Comparison of ENCODE assay signal across 9 mouse cellular contexts in genomic region chr15:89147895-89148294, GRCm38 (mm10). TPM values are rescaled to one million over a fixed set of nuclear protein-coding genes. Genes with fewer than 3 reads are reported as not detected.
A peak's percentile ranks its signal among the peaks of the same experiment; 100 is the strongest.
DNase-seq lines count a peak whose midpoint lies in the region; ATAC-seq and TF ChIP-seq lines count a peak whose summit lies in the region.
"Had no signal": no experiment of that assay in that cellular context is flagged by ENCODE, and none has a peak within 500 bp of the region (broad histone marks: within the 10 kb centered on the region; RNA-seq: fewer than 3 reads in every experiment).

No protein-coding gene starts in this region.

- WGBS in intestine, embryonic 15.5 days = 57% methylated on average over 4 of the region's 4 CpGs
- WGBS in intestine, postnatal 0 days = 54% methylated on average over 4 of the region's 4 CpGs
- WGBS in forebrain, embryonic 16.5 days = 54% methylated on average over 4 of the region's 4 CpGs
- WGBS in midbrain, embryonic 10.5 days = 34% methylated on average over 4 of the region's 4 CpGs

- no peak for TF ChIP-seq CTCF in intestine, postnatal 0 days (IDR thresholded peaks at IDR 0.05; ENCODE audit: low read depth)
- TF ChIP-seq CTCF in E14TG2a.4 (conservative IDR thresholded peaks at IDR 0.05; ENCODE audit: low read length) = no peak
- TF ChIP-seq CTCF in layer of hippocampus, adult 2 months (conservative IDR thresholded peaks at IDR 0.05) = no peak

- peaks cover 29% of the 10 kb centered on the region for H3K4me1 ChIP-seq in intestine, embryonic 15.5 days (replicated peaks)
- peaks cover 3% of the 10 kb centered on the region; the same call in 1 of the 2 replicates for H3K4me1 ChIP-seq in intestine, postnatal 0 days (replicated peaks; ENCODE audit: control insufficient read depth, insufficient read depth, low read length)
- H3K4me1 ChIP-seq in E14TG2a.4 (replicated peaks; ENCODE audit: low read depth, low read length) = peaks cover 66% of the 10 kb centered on the region
- peaks cover 39% of the 10 kb centered on the region for H3K4me1 ChIP-seq in forebrain, embryonic 16.5 days (replicated peaks; ENCODE audit: control insufficient read depth, insufficient read depth, low read length)
- peaks cover 68% of the 10 kb centered on the region for H3K4me1 ChIP-seq in midbrain, embryonic 10.5 days

- peak overlapping the region; percentile 97 for H3K4me2 ChIP-seq in intestine, embryonic 15.5 days (replicated peaks)
- H3K4me2 ChIP-seq in intestine, postnatal 0 days (replicated peaks; ENCODE audit: low read depth) = no peak overlapping the region
- H3K4me2 ChIP-seq in forebrain, embryonic 16.5 days (ENCODE audit: low read length) = peak overlapping the region; percentile 85

- peaks cover 59% of the 10 kb centered on the region for H3K27me3 ChIP-seq in intestine, embryonic 15.5 days (replicated peaks)
- peaks cover 48% of the 10 kb centered on the region for H3K27me3 ChIP-seq in intestine, postnatal 0 days (replicated peaks; ENCODE audit: control insufficient read depth, insufficient read depth, low read length)
- H3K27me3 ChIP-seq in E14TG2a.4 (ENCODE audit: insufficient read depth, low read length) = peaks cover 57% of the 10 kb centered on the region
- no peaks in the 10 kb centered on the region for H3K27me3 ChIP-seq in forebrain, embryonic 16.5 days (replicated peaks; ENCODE audit: control insufficient read depth, insufficient read depth, low read length)
- H3K27me3 ChIP-seq in midbrain, embryonic 10.5 days (ENCODE audit: low read depth, poor library complexity, severe bottlenecking) = peaks cover 44% of the 10 kb centered on the region

- H3K27ac ChIP-seq in intestine, embryonic 15.5 days = no peak overlapping the region
- no peak overlapping the region for H3K27ac ChIP-seq in intestine, postnatal 0 days (ENCODE audit: low read depth, low read length)
- H3K27ac ChIP-seq in forebrain, embryonic 16.5 days (ENCODE audit: low read length) = no peak overlapping the region; the same call in 1 of the 2 replicates
- no peak overlapping the region for H3K27ac ChIP-seq in midbrain, embryonic 10.5 days (replicated peaks)
- H3K27ac ChIP-seq in layer of hippocampus, adult 2 months = no peak overlapping the region

- no peak overlapping the region for H3K9ac ChIP-seq in intestine, embryonic 15.5 days
- H3K9ac ChIP-seq in intestine, postnatal 0 days (ENCODE audit: low read depth, low read length) = no peak overlapping the region
- peak overlapping the region; percentile 92; the same call in 1 of the 2 replicates for H3K9ac ChIP-seq in forebrain, embryonic 16.5 days (replicated peaks; ENCODE audit: low read depth, low read length)

- no peak for DNase-seq in midbrain, embryonic 10.5 days (ENCODE audit: low spot score)
- DNase-seq in urinary bladder, adult 2 months (ENCODE audit: low spot score) = no peak
- DNase-seq in layer of hippocampus, adult 2 months (ENCODE audit: low spot score in 2 of 2) = no peak
- DNase-seq in urinary bladder, postnatal 36 days (ENCODE audit: low spot score in 2 of 2) = no peak
- DNase-seq: heart, postnatal 4 days had no signal

- no peaks in the 10 kb centered on the region for H3K36me3 ChIP-seq in intestine, embryonic 15.5 days
- no peaks in the 10 kb centered on the region for H3K36me3 ChIP-seq in intestine, postnatal 0 days (ENCODE audit: control insufficient read depth, insufficient read depth)
- H3K36me3 ChIP-seq in E14TG2a.4 (ENCODE audit: insufficient read depth, low read length) = peaks cover 28% of the 10 kb centered on the region
- peaks cover 3% of the 10 kb centered on the region; the same call in 1 of the 2 replicates for H3K36me3 ChIP-seq in forebrain, embryonic 16.5 days (ENCODE audit: control insufficient read depth, insufficient read depth)
- H3K36me3 ChIP-seq in midbrain, embryonic 10.5 days = peaks cover 34% of the 10 kb centered on the region

- H3K4me3 ChIP-seq in intestine, embryonic 15.5 days (replicated peaks) = no peak overlapping the region
- H3K4me3 ChIP-seq in intestine, postnatal 0 days (ENCODE audit: low read depth, low read length) = no peak overlapping the region
- H3K4me3 ChIP-seq in E14TG2a.4 (replicated peaks; ENCODE audit: low read length) = peak overlapping the region; percentile 84; the same call in 1 of the 2 replicates
- peak overlapping the region; percentile 87 for H3K4me3 ChIP-seq in forebrain, embryonic 16.5 days (replicated peaks; ENCODE audit: low read length)
- H3K4me3 ChIP-seq in midbrain, embryonic 10.5 days = peak overlapping the region; percentile 78
- no peak overlapping the region; the same call in 1 of the 2 replicates for H3K4me3 ChIP-seq in layer of hippocampus, adult 2 months

- no peak for ATAC-seq in intestine, embryonic 15.5 days
- no peak for ATAC-seq in intestine, postnatal 0 days
- no peak for ATAC-seq in forebrain, embryonic 16.5 days

- no peaks in the 10 kb centered on the region for H3K9me3 ChIP-seq in intestine, embryonic 15.5 days
- H3K9me3 ChIP-seq in intestine, postnatal 0 days (ENCODE audit: control insufficient read depth) = no peaks in the 10 kb centered on the region
- H3K9me3 ChIP-seq in E14TG2a.4 (ENCODE audit: low read length) = no peaks in the 10 kb centered on the region
- H3K9me3 ChIP-seq in forebrain, embryonic 16.5 days (ENCODE audit: control insufficient read depth, low read length) = no peaks in the 10 kb centered on the region
- no peaks in the 10 kb centered on the region for H3K9me3 ChIP-seq in midbrain, embryonic 10.5 days (replicated peaks)

RNA-seq across cellular contexts. Expression of gene Mapk11, which starts 1.5 kb away (rescaled TPM):
- 5.8 and 6.0 TPM in 2 replicates for polyA plus RNA-seq in intestine, embryonic 15.5 days (2015; fragmentation: Nextera tagmentation; extraction: Ambion mirVana)
- 1.6 and 1.9 TPM in 2 replicates for polyA plus RNA-seq in intestine, postnatal 0 days (2015; fragmentation: Nextera tagmentation; extraction: Ambion mirVana)
- polyA plus RNA-seq in forebrain, embryonic 16.5 days (2015; fragmentation: Nextera tagmentation; extraction: Ambion mirVana) = 39.1 and 46.8 TPM in 2 replicates
- polyA plus RNA-seq in midbrain, embryonic 10.5 days (2016; fragmentation: Nextera tagmentation; extraction: Ambion mirVana) = 38.8 and 47.4 TPM in 2 replicates
- polyA plus RNA-seq in urinary bladder, adult 2 months (2012; rRNA removed) = 6.6 and 7.5 TPM in 2 replicates
- total RNA-seq in layer of hippocampus, adult 2 months (2021) = 10 to 100 TPM; 21.6 to 25.8 TPM

RNA-seq across cellular contexts. Expression of gene Mapk12, which starts 7.4 kb away (rescaled TPM):
- 3.6 and 4.2 TPM in 2 replicates for polyA plus RNA-seq in intestine, embryonic 15.5 days (2015; fragmentation: Nextera tagmentation; extraction: Ambion mirVana)
- polyA plus RNA-seq in intestine, postnatal 0 days (2015; fragmentation: Nextera tagmentation; extraction: Ambion mirVana) = 2.3 and 2.7 TPM in 2 replicates
- 4.1 and 5.7 TPM in 2 replicates for polyA plus RNA-seq in forebrain, embryonic 16.5 days (2015; fragmentation: Nextera tagmentation; extraction: Ambion mirVana)
- 31.8 and 36.7 TPM in 2 replicates for polyA plus RNA-seq in midbrain, embryonic 10.5 days (2016; fragmentation: Nextera tagmentation; extraction: Ambion mirVana)
- polyA plus RNA-seq in urinary bladder, adult 2 months (2012; rRNA removed) = 44.5 and 49.8 TPM in 2 replicates
- 1 to 10 TPM; 4.4 to 5.6 TPM for total RNA-seq in layer of hippocampus, adult 2 months (2021)

RNA-seq across cellular contexts. Expression of gene Hdac10, which starts 19.4 kb away (rescaled TPM):
- polyA plus RNA-seq in intestine, embryonic 15.5 days (2015; fragmentation: Nextera tagmentation; extraction: Ambion mirVana) = 20.3 and 20.8 TPM in 2 replicates
- 7.6 and 8.6 TPM in 2 replicates for polyA plus RNA-seq in intestine, postnatal 0 days (2015; fragmentation: Nextera tagmentation; extraction: Ambion mirVana)
- 39.5 and 46.0 TPM in 2 replicates for polyA plus RNA-seq in forebrain, embryonic 16.5 days (2015; fragmentation: Nextera tagmentation; extraction: Ambion mirVana)
- polyA plus RNA-seq in midbrain, embryonic 10.5 days (2016; fragmentation: Nextera tagmentation; extraction: Ambion mirVana) = 18.7 and 20.3 TPM in 2 replicates
- 27.2 and 36.4 TPM in 2 replicates for polyA plus RNA-seq in urinary bladder, adult 2 months (2012; rRNA removed)
- total RNA-seq in layer of hippocampus, adult 2 months (2021) = 10 to 100 TPM; 16.3 to 17.9 TPM

RNA-seq across cellular contexts. Expression of gene Tubgcp6, which starts 25.0 kb away (rescaled TPM):
- 10.5 and 12.6 TPM in 2 replicates for polyA plus RNA-seq in intestine, embryonic 15.5 days (2015; fragmentation: Nextera tagmentation; extraction: Ambion mirVana)
- polyA plus RNA-seq in intestine, postnatal 0 days (2015; fragmentation: Nextera tagmentation; extraction: Ambion mirVana) = 3.6 and 4.2 TPM in 2 replicates
- 16.8 and 22.1 TPM in 2 replicates for polyA plus RNA-seq in forebrain, embryonic 16.5 days (2015; fragmentation: Nextera tagmentation; extraction: Ambion mirVana)
- polyA plus RNA-seq in midbrain, embryonic 10.5 days (2016; fragmentation: Nextera tagmentation; extraction: Ambion mirVana) = 24.7 and 25.6 TPM in 2 replicates
- 15.3 and 15.4 TPM in 2 replicates for polyA plus RNA-seq in urinary bladder, adult 2 months (2012; rRNA removed)
- 10 to 100 TPM; 31.0 to 31.5 TPM for total RNA-seq in layer of hippocampus, adult 2 months (2021)

RNA-seq across cellular contexts. Expression of gene Plxnb2, which starts 32.7 kb away (rescaled TPM):
- 107 and 118 TPM in 2 replicates for polyA plus RNA-seq in intestine, embryonic 15.5 days (2015; fragmentation: Nextera tagmentation; extraction: Ambion mirVana)
- 71.5 and 74.0 TPM in 2 replicates for polyA plus RNA-seq in intestine, postnatal 0 days (2015; fragmentation: Nextera tagmentation; extraction: Ambion mirVana)
- 112 and 126 TPM in 2 replicates for polyA plus RNA-seq in forebrain, embryonic 16.5 days (2015; fragmentation: Nextera tagmentation; extraction: Ambion mirVana)
- polyA plus RNA-seq in midbrain, embryonic 10.5 days (2016; fragmentation: Nextera tagmentation; extraction: Ambion mirVana) = 130 and 144 TPM in 2 replicates
- 171 and 187 TPM in 2 replicates for polyA plus RNA-seq in urinary bladder, adult 2 months (2012; rRNA removed)
- total RNA-seq in layer of hippocampus, adult 2 months (2021) = 10 to 100 TPM; 49.7 to 59.1 TPM

Comparison
In these comparisons a context has a peak if more than half of its experiments do, and no peak if none do; other contexts are left out.
1. H3K4me3 ChIP-seq: peak in E14TG2a.4 (single experiment), forebrain, embryonic 16.5 days (single experiment) and midbrain, embryonic 10.5 days (single experiment); none in intestine, embryonic 15.5 days (single experiment), intestine, postnatal 0 days (single experiment) and layer of hippocampus, adult 2 months (single experiment).